Mouse (Mus musculus) right cerebral cortex, postnatal 14 days (tissue): Measurements from ENCODE around the gene Ephx1.
"Not testable (repeated sequence)": the region's sequence is repeated elsewhere in the genome, so short reads cannot be mapped to it uniquely, and the experiment has no call there.

Source experiments
- DNase-seq: peaks from one replicate; pipeline ENCODE4 v3.0.0; 2022

The Ephx1 gene

DNA sequence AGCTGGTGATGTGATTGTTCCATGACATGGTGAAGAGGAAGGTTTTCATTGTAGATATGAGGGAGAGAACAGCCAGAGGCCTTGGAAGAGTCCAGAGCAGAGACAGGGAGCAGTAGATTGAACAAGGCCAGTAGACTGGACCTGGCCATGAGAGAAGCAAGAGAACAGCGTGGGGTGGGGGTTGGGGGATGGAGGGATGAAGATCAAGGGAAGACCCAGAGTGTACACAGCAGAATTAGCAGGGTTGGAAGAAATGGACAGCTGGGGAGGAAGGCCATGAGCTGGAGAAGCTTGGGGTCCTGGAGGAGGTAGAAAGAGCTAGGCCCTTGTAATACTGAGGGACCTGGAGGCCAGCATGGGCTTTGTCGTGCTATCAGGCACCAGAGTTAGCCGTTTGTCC, 8.3 kb downstream of the Ephx1 start:
- no peak for DNase-seq

DNA sequence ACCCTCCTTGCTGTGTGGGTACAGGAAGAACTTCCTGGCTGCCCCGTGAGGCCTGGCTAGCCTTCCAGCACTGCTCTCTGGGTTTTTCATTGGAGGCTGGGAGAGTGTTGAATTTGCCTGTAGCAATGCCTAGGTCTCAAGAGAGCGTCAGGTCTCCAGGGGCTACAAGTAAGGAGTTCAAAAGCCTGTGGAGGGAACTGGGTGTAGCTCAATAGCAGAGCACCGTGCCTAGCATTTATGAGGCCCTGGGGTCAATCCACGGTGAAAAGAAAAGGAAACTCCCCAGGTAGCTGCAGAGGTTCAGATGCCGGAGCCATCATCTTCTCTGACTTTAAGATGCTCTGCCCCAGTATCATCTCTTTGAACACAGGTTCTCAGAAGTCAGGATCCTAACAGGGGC, 9.1 kb downstream of the Ephx1 start:
- no peak for DNase-seq

DNA sequence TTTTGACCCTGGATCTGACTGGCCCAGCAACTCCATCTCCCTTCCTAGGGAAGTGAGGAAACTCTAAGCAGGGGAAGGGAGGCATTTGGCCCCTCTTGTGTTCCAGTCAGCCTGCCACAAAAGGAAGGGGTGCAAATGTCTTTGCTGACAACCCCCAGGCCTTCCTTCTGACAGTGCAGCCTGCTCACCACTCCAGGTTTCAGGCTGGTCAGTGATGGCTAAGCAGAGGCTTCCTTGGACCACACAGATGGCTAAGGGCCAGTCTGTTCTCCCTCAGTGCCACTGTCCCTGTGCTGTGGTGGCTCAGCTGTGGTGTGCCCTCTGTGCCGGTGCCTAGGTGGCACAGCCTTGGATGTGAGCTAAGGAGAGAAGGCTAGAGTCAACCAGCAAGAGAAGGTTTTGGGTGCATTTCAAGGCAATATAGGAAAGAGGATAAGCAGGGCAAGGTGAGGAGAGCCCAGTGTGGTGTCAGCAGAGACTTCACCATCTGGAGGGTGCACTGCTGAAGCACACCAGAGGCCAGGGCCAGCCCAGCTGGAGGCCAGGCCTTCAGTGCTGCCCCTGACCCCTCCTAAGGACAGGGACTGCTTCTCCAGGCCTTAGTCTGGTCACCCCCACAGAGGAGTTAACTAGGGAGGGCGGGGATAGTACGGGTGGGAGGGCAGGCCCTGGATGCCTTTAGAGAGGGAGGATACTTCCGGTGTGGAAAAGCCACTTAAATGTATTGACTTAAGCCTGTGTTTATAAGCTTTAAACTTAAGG, 10.4 kb downstream of the Ephx1 start:
- DNase-seq, result no peak

DNA sequence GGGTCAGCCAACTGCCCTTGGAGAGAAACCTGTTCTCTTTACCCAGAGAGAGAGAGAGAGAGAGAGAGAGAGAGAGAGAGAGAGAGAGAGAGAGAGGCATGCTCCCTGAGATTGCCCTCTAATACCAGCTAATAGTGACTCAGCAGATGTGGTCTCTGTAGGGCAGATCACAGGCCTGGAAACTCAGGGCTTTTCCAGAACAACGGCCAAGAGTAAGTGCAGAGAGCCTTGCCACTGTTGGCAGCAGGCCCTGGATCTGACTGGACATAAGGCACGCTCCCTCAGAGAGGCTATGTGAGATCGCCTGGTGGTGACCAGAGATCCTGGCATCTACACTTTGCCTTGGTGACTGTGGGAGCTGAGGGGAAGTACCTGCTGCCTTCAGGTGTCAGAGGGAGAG, 10.9 kb downstream of the Ephx1 start:
- no peak for DNase-seq

DNA sequence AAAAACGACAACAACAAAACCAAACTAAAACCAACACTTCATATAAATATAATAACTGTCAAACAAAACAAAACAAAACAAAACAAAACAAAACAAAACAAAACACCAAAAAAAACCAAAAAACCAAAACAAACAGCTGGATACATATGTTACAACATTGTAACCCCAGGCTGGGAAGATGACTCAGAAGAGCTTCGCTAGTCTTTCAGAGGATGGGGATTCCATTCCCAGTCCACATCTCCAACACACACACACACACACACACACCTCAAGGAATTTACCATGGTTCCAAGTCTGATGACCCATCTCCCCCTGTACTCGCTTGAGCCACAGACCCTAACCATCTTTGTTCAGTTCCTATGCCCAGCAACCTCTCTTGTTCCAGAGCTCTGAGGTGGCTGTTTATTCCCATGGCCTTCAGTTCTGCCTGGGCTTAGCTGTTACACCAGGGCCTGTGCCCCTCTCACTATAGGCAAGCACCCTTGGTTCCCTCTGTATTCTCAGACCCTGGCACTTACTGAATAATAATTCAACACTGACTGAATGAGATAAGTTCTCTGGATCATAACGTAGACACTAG, 11.6 kb downstream of the Ephx1 start:
- no peak for DNase-seq

DNA sequence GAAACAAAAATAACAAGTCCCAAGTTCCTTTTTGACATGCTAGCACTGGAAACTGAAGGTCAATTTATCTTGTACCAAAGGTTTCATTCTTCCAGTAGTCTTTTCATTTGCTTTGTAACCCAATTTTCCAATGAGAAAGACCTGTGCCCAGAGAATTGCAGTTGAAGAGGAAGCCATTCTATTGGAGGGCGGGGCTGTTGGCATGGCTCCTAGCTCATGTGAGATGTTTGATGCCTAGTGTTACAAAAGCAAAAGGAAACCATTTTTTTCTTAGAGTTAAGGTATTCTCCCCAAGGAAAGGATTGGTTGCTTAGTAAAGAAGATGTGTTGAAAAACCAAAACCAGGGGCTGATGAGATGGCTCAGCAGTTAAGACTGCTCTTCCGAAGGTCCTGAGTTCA, 12.4 kb downstream of the Ephx1 start:
- no peak for DNase-seq

DNA sequence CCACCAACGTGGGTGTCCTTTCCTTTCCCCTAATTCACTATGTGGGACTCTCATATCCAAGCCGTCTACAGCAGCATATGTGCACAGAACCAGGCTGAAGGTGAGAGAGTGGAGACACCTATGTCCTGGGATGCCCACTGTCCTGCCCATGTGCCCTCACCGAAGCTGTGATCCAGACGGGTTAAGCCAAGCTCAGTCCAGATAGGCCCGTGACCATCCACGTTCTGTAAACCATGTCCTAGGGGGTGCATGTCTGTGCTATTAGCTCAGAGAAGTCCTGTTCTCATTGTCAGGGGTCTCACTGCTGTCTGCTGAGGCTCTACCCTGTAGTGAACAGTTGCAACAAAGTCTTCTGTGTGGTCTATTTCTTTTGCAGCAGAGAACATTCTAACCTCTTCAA, 12.9 kb downstream of the Ephx1 start:
- DNase-seq, result no peak

DNA sequence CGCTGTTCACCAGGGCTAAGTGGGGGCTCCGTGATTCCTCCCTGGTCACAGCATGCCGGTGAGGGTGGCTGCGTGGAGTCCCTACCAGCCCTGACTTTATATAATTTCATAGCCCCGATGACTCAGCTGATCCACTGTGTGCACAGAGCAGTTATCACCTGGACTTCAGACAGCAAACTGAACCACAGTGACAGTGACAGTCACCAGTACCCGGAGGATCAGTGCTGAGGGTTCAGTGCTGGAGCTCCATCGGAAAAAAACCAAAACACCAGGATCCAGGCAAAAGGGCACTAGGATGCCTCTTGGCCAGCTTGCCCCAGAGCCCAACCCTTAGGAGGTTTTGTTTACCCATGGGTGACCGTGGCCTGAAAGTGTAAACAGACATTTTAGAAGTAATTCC, 15.4 kb downstream of the Ephx1 start:
- DNase-seq, result no peak

DNA sequence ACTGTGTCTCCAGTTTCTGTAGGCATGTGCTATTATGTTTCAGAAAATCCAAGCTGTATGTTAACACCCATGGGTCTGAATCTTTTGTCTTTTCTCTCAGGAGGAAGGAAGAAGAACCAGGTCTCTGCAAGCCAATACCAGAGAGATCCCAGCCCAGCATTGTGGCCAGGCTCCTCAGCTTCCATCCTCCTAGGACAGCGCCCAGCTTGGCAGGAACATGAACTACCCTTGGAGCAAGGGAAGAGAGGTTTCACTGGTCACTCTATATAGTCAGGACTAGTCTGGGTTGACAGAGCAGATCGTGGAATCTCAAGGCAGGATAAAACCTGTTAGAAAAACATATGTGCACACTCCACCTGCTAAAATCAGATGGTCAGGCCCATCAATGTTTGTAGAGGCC, 16.9 kb downstream of the Ephx1 start:
- DNase-seq, result no peak

DNA sequence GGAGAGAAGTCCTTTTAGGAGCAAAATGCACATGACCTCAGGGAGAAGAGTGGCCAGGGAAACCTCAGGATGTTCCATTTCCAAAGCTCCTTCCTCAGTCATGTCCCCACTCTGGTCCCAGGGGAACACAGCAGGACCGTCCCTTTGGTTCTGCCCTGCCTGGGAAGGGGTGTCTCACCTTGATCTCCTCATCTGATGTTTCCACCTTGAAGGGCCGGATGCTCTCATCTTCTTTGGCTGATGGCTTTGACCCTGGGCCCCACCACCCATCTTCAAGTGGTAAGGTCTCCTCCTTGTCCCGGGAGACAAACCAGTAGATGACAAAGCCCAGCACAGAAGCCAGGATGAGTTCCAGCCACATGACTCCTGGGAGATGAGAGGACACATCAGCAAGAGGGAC, 19.1 kb downstream of the Ephx1 start:
- no peak for DNase-seq

DNA sequence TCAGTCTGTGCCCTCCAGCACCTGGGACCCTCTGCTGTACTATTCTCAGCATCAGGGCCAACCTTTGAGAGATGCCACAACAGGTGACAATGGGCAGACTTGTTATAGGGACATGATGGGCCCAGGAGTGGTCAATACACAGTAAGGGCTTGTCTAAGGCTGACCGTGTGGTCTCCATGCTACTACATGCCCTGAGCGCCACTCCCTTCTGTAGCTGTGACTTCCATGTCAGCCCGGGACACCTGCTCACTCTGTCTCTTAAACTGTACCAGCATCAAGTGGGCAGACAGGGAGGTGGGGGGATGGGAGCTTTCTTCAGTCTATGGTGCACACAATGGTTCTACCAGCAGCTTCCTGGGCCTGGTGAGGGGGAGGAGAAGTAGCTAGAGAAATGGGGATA, 19.5 kb downstream of the Ephx1 start:
- DNase-seq, result no peak

DNA sequence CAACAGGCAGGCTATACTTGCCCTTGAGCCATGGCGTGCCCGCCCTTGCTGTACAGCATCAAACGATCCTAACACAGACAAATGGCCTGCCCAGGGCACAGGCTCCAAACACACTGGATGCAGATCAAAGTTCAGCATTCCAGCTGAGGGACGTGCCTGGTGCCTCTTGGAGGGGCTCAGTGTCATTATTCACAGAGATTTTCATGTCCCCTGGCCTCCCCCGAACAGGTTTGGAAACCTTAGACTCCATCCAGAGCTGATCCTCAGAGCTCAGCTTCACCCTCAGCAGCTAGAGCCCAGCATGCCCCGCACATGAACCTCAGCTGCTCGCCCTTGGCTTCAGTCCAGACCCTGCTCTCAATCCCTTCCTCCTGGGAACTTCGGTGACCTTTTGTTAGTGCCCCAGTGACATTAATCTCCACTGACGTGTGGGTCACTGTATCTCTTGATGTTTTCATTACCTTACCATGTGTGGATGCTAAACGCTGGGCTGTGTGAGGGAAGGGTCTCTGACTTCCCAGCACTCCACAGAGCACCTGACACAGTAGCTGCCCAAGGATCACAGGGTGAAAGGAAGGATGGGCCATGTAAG, 20.1 kb downstream of the Ephx1 start:
- DNase-seq, result no peak

DNA sequence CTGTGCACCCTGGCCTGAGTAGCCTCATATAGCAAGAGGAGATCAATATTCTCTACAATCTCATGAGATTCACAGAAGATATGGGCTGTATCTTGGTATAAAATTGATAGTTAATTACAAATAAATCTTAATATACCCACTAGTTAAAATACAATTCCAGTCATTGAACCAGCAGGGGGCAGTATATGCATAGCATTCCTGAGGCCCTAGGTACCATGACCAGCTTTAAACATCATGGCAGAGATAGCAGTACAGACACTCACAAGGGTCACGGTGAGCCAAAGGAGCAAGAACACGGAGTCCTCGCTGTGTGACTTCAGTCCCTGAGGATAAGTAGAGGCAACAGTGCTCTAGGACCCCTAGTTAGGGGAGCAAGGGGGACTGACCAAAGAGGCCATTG, 28.6 kb downstream of the Ephx1 start:
- no peak for DNase-seq

DNA sequence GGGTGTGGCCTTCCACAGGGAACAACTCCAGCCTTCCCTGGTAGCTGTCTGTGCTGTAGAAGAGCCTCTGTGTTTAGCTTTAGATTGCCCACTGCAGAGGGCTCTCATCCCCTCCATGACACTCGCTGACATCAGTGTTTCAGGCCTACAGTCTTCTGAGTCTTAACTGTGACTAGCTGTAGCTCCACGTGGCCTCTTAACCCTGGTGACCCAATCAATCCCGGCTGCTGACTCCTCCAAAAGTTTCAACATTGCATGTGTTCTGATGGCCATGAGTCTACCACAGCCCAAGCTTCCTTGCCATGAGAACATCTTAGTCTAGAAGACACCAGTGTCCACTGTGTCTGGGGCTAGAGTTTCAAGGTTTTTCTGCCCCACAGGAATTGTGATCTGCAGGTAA, 30.0 kb downstream of the Ephx1 start:
- no peak for DNase-seq

DNA sequence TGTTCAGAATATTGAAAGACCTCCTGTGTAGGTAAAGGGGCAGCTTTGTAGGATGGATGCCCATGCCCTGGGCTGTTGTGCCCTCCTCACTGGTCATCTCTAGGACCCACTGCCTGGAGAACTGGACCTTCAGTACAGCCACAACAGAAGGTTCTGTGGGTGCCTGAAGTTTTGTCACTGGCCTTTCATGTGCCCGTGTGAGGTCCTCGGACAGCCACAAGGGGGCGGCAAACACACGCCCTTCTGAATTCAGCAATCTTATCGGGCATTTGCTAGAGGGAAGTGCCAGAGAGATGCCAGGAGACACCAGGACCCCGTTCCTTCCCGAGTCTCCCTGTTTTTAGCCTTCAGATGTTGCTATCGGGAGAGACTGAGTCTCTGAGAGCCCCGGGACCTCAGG, 32.9 kb downstream of the Ephx1 start:
- DNase-seq, result peak; percentile 81

DNA sequence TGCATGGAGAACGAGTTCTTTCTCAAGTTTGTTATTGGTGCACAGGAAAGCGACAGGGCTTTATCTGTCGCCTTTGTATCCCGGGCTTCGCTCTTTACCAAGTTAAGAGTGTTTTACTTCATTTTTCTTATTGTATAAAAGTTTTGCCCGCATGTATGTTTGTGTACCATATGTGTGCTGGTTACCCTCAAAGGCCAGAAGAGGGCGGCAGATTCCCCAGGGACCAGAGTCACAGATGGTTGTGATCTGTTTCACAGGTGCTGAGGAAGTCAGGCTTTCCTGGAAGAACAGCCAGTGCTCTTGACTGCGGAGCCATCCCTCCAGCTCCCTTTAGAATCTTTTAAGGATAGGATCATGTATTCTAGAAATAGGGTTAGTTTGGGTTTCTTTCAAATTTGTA, 34.0 kb downstream of the Ephx1 start:
- DNase-seq, result no peak

DNA sequence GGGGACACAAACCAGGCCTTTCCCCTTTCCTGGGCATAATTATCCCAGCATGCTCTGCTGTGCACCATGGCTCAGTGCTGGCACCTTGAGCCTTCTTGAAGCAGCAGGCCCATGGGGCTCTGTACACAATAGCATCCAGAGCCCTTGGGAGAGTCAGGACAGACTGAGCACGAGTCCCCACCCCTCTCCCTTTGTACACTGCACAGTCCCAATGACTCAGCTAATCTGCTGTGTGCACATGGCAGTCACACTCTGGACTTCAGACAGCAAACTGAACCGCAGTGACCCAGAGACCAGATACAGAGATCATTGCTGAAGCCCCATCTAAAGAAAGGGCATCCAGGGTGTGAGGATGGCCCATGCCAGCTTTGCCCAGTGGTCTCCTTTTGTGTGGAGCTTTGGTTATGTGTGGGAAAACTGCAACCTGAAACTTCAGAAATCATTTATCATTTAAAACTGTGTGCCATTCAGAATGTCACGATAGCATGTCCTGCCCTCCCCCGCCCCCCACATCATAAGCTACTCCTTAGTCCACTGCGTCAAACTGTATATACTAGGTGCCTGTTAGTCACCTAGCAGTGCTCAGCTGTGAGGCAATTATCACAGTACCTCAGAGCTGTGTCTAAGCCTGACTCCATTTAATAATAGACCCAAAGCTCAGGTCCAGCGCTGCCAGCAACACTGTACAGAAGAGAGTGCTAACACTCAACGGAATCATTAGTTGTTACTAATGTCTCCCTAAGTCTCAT, 39.2 kb downstream of the Ephx1 start:
- not testable (repeated sequence) for DNase-seq

DNA sequence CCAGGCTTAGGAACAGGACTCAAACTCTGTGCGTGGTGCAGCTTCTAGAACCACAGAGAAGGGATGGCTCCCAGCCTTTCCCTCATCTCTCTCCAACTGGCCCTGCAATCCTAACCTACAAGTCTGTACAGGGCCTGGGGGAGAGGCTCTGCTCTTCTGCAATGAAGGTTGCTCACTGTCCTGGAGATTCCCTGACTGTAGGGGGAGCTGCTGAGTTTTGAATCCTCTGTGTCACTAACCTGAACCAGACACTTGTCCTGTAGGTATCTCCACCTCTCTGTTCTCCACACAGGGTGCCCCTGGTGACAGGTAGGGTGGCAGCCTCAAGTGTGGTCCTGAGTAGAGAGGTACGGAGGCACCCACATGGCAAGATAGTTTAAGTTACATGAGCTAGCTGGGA, 40.2 kb downstream of the Ephx1 start:
- no peak for DNase-seq

DNA sequence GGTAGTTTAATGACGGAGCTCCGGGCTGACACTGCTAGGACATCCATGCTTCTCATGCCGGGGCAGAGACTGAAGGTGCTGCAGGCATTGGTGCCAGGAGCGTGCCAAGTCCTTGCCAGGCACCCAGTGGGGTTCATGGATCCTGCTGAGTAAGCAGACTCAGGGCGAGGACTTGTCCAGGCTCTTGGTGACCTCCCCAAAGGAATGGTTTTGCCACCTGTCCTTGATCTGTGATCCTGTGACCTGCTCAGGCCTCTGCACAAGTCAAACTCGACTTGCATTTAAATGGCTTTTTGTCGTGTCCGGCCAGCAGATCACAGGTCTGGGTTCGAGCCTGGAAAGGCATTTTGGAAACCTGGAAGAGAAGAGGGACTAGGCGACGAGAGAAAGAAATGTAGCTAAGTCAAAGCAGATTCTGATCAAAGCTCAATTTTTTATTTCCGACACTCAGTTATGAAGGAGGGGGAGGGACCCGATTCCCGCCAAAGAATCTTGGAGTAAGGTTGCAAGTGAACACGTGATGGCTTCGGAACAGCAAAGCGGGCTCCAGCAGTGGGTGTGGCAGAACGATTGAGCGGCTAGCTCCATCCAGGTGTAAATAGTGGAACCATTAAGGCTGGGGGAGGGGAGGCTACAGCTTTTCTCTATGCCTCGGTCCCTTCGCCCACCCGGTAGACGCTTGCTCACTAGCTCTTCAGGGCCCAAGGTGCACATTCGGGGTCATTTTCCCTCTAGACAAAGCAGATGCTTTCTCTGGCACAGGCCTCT, 41.0 kb downstream of the Ephx1 start:
- DNase-seq, result no peak

DNA sequence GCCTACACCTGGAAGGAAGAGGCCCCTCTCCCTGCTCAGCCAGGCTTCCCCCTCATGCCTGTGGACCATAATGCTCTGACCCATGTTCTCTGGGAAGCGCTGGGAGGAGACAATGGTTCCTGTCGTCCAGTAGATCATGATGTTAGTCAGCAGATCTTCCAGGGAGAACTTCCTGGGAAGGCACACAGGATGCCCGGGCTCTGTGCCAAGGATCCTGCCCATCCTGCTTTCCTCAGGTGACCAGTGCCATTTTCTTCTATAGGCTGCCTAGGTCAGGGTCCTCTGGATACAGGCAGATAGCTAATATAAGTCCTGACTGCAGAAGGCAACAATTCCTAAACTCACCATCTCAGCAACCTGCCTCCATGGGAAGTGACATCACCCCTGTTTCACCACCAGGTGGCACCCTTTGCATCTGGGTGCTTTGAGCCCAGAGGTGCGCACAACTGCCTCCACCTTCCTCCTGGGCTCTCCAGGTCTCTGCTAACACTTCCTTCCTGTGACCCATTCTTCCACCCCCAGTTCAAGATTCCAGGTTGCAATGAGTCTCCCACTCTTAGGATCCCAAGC, 44.5 kb downstream of the Ephx1 start:
- DNase-seq, result no peak

DNA sequence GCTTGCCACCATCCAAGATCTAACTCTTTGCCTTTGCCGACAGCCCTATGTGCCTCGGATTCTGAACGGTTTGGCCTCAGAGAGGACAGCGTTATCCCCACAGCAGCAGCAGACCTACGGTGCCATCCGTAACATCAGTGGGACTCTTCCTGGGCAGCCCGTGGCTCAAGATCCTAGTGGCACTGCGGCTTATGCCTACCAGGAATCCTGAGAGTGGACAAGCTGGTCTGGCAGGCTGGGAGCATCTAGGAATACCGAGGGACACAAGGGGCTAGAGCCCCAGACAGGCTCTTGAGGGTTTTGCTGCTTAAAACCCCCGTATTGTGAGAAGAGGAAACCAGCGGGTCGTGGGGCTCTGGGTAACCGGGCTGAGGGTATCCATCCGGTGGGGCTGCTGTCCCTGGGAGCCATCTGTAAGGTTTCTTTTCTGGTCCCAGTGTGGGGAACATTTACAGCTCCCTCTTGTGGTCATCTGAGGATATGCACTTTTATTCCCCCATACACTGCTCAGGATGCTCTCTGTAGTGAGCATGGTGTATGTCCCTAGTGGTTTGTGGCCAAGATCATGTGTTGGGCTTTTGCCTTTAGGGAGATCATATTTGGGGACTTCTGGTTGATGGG, 46.5 kb downstream of the Ephx1 start:
- no peak for DNase-seq

DNA sequence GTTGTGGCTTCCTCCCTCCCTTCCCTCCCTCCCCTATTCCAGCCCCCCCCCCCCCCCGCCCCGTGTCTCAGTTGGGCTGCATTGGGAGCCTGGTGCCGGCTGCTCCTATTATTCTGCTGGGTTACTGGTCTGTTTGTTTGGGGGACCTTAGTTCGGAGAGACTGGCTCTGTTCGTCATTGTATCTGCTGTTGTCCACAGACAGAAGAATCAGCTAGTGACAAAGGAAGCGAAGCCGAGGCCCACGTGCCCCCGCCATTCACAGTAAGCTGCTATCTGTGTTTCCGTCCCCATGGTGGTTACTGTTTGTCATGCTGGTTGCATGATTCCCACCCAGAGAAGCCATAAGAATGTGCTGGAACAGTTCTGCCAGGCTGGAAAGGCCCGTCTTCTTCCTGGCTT, 47.8 kb downstream of the Ephx1 start:
- no peak for DNase-seq
